In the genomic region with DNA sequence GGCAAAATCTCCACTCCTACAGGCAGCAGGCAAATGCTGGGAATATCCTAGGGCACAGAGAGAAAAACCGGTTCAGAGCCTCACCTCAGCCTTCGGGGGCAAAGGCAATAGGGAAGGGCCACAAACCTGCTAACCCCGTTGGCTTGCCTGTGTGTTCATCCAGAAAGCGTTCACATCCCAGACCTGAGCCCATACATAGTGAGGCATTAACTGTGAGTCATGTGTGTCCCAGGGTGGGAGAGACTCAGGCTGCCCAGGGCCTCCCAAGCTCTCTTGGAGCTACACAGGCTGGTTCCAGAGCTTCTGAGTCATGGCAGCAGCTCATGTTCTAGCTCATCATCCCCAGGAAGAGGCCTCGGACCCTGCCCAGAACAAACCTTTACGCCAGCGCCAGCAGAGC, we compare ENCODE assay signal across 13 mouse cellular contexts. TPM values are rescaled to one million over a fixed set of nuclear protein-coding genes. Genes with fewer than 3 reads are reported as not detected.
DNase-seq lines count a peak whose midpoint lies in the region; ATAC-seq lines count a peak whose summit lies in the region.
"Had no signal": no experiment of that assay in that cellular context is flagged by ENCODE, and none has a peak within 500 bp of the region (broad histone marks: within the 10 kb centered on the region; RNA-seq: fewer than 3 reads in every experiment).

No protein-coding gene starts in this region.

- no peak overlapping the region for H3K4me3 ChIP-seq in kidney, embryonic 15.5 days (replicated peaks)
- H3K4me3 ChIP-seq in intestine, embryonic 16.5 days (ENCODE audit: low read length): no peak overlapping the region
- H3K4me3 ChIP-seq: limb, embryonic 13.5 days had no signal

- 66% methylated on average over 7 of the region's 7 CpGs for WGBS in kidney, embryonic 15.5 days
- WGBS in intestine, embryonic 16.5 days: 70% methylated on average over 7 of the region's 7 CpGs

- DNase-seq in kidney, postnatal 14 days: no peak
- DNase-seq in 3134 (ENCODE audit: extremely low read depth, insufficient read length, low spot score): peak; percentile 53
- DNase-seq in 3T3-L1 (ENCODE audit: low read depth, low spot score): peak; percentile 81
- DNase-seq in thymus, postnatal 10 days (ENCODE audit: low spot score in 2 of 2): no peak
- no peak for DNase-seq in layer of hippocampus, postnatal 14 days (ENCODE audit: low spot score in 2 of 2)
- DNase-seq: embryo, embryonic 11 days; forebrain, postnatal 0 days had no signal

- no peaks in the 10 kb centered on the region for H3K27me3 ChIP-seq in kidney, embryonic 15.5 days
- H3K27me3 ChIP-seq in intestine, embryonic 16.5 days (replicated peaks; ENCODE audit: control insufficient read depth, insufficient read depth, low read length): no peaks in the 10 kb centered on the region
- H3K27me3 ChIP-seq: limb, embryonic 13.5 days had no signal

- peak overlapping the region; percentile 89 for H3K27ac ChIP-seq in kidney, embryonic 15.5 days
- H3K27ac ChIP-seq in intestine, embryonic 16.5 days (ENCODE audit: low read length): peak overlapping the region; percentile 48
- H3K27ac ChIP-seq: limb, embryonic 13.5 days; macrophage had no signal

- no peaks in the 10 kb centered on the region for H3K36me3 ChIP-seq in kidney, embryonic 15.5 days
- no peaks in the 10 kb centered on the region for H3K36me3 ChIP-seq in intestine, embryonic 16.5 days (ENCODE audit: control insufficient read depth, insufficient read depth, low read length)
- H3K36me3 ChIP-seq: limb, embryonic 13.5 days had no signal

- 0 out of 2 replicates have a peak, but pooled peaks have one; percentile 44 for ATAC-seq in kidney, embryonic 15.5 days (replicated peaks; ENCODE audit: low FRiP score)
- ATAC-seq in intestine, embryonic 16.5 days: peak; percentile 70
- ATAC-seq: forebrain, postnatal 0 days had no signal

- no peak overlapping the region for H3K9ac ChIP-seq in kidney, embryonic 15.5 days
- H3K9ac ChIP-seq in intestine, embryonic 16.5 days (ENCODE audit: low read depth, low read length): no peak overlapping the region
- H3K9ac ChIP-seq: forebrain, postnatal 0 days; limb, embryonic 13.5 days had no signal

- H3K4me1 ChIP-seq in kidney, embryonic 15.5 days: peaks cover 61% of the 10 kb centered on the region
- peaks cover 31% of the 10 kb centered on the region for H3K4me1 ChIP-seq in intestine, embryonic 16.5 days (ENCODE audit: control insufficient read depth, insufficient read depth, low read length)

- no peak overlapping the region for H3K4me2 ChIP-seq in kidney, embryonic 15.5 days
- no peak overlapping the region for H3K4me2 ChIP-seq in intestine, embryonic 16.5 days (ENCODE audit: low read depth, low read length)
- H3K4me2 ChIP-seq: heart, embryonic 11.5 days; limb, embryonic 13.5 days had no signal

- no peaks in the 10 kb centered on the region for H3K9me3 ChIP-seq in kidney, embryonic 15.5 days (replicated peaks)
- H3K9me3 ChIP-seq in intestine, embryonic 16.5 days (ENCODE audit: control insufficient read depth, low read length): no peaks in the 10 kb centered on the region
- H3K9me3 ChIP-seq: G1E; limb, embryonic 13.5 days had no signal

RNA-seq across cellular contexts. Expression of a gene that starts 49.6 kb away (rescaled TPM):
- 10.4 and 11.6 TPM in 2 replicates for polyA plus RNA-seq in kidney, embryonic 15.5 days (2015; fragmentation: Nextera tagmentation; extraction: Ambion mirVana)
- polyA plus RNA-seq in intestine, embryonic 16.5 days (2015; fragmentation: Nextera tagmentation; extraction: Ambion mirVana): 5.6 and 6.3 TPM in 2 replicates
- total RNA-seq in layer of hippocampus, postnatal 14 days (2021): 10 to 100 TPM; 53.8 to 54.2 TPM

Comparison
In these comparisons a context has a peak if more than half of its experiments do, and no peak if none do; other contexts are left out.
1. DNase-seq: peak in 3134 (single experiment) and 3T3-L1 (single experiment); none in kidney, postnatal 14 days (single experiment), thymus, postnatal 10 days (0 of 2) and layer of hippocampus, postnatal 14 days (0 of 2).